In the genomic region with DNA sequence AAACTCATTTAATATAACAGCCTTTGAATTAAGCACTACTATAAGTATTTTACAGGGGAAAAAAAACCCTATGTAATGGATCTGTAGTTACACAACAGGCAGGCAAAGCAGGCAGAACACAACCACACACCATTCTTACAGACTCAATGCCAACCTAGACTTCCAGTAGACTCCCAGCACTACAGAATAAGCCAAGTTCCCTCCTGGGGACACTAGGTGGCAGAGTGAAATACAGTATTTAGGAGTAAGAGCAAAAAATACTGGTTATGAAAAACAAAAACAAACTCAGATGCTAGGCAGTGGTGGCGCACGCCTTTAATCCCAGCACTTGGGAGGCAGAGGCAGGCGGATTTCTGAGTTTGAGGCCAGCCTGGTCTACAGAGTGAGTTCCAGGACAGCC, we compare ENCODE assay signal across 10 mouse cellular contexts. TPM values are rescaled to one million over a fixed set of nuclear protein-coding genes. Genes with fewer than 3 reads are reported as not detected.
DNase-seq lines count a peak whose midpoint lies in the region; ATAC-seq and TF ChIP-seq lines count a peak whose summit lies in the region.
"Had no signal": no experiment of that assay in that cellular context is flagged by ENCODE, and none has a peak within 500 bp of the region (broad histone marks: within the 10 kb centered on the region; RNA-seq: fewer than 3 reads in every experiment).

No protein-coding gene starts in this region.

- peak; percentile 52; the same call in 1 of the 2 replicates for ATAC-seq in forebrain, embryonic 14.5 days
- no peak for ATAC-seq in forebrain, embryonic 12.5 days (ENCODE audit: low FRiP score)
- ATAC-seq in midbrain, embryonic 14.5 days (ENCODE audit: low FRiP score, low TSS enrichment), result no peak
- no peak for ATAC-seq in forebrain, embryonic 11.5 days (replicated peaks; ENCODE audit: low FRiP score)

- WGBS in forebrain, embryonic 14.5 days, result 86% methylated on average over 3 of the region's 3 CpGs
- WGBS in forebrain, embryonic 12.5 days, result 80% methylated on average over 3 of the region's 3 CpGs
- WGBS in midbrain, embryonic 14.5 days, result 86% methylated on average over 3 of the region's 3 CpGs
- 89% methylated on average over 3 of the region's 3 CpGs for WGBS in midbrain, embryonic 10.5 days
- 87% methylated on average over 3 of the region's 3 CpGs for WGBS in forebrain, embryonic 11.5 days

- no peaks in the 10 kb centered on the region for H3K27me3 ChIP-seq in forebrain, embryonic 14.5 days (replicated peaks; ENCODE audit: control insufficient read depth, insufficient read depth, low read length)
- H3K27me3 ChIP-seq in forebrain, embryonic 12.5 days, result no peaks in the 10 kb centered on the region
- H3K27me3 ChIP-seq in midbrain, embryonic 14.5 days (ENCODE audit: control insufficient read depth, insufficient read depth, low read length), result no peaks in the 10 kb centered on the region
- no peaks in the 10 kb centered on the region for H3K27me3 ChIP-seq in midbrain, embryonic 10.5 days (ENCODE audit: low read depth, poor library complexity, severe bottlenecking)
- H3K27me3 ChIP-seq in forebrain, embryonic 11.5 days (ENCODE audit: control insufficient read depth, insufficient read depth, low read length), result no peaks in the 10 kb centered on the region

- no peak overlapping the region for H3K4me3 ChIP-seq in forebrain, embryonic 14.5 days (ENCODE audit: low read depth, low read length)
- H3K4me3 ChIP-seq in forebrain, embryonic 12.5 days (replicated peaks), result no peak overlapping the region
- no peak overlapping the region for H3K4me3 ChIP-seq in midbrain, embryonic 14.5 days (replicated peaks; ENCODE audit: low read depth, low read length)
- no peak overlapping the region for H3K4me3 ChIP-seq in midbrain, embryonic 10.5 days
- H3K4me3 ChIP-seq in forebrain, embryonic 11.5 days (ENCODE audit: low read depth, low read length), result no peak overlapping the region

- H3K4me1 ChIP-seq in forebrain, embryonic 14.5 days (ENCODE audit: control insufficient read depth, insufficient read depth, low read length), result no peaks in the 10 kb centered on the region
- peaks cover 7% of the 10 kb centered on the region; the same call in 1 of the 2 replicates for H3K4me1 ChIP-seq in forebrain, embryonic 12.5 days
- H3K4me1 ChIP-seq in midbrain, embryonic 14.5 days (ENCODE audit: control insufficient read depth, insufficient read depth, low read length), result 0 out of 2 replicates have a peak, but pooled peaks cover 2% of the 10 kb centered on the region
- no peaks in the 10 kb centered on the region for H3K4me1 ChIP-seq in midbrain, embryonic 10.5 days
- no peaks in the 10 kb centered on the region for H3K4me1 ChIP-seq in forebrain, embryonic 11.5 days (replicated peaks; ENCODE audit: control insufficient read depth, insufficient read depth, low read length)

- TF ChIP-seq CTCF in brain, embryonic 14.5 days (IDR thresholded peaks at IDR 0.05; ENCODE audit: borderline replicate concordance, extremely low read depth, insufficient read depth, insufficient read length), result peak; percentile 35; the same call in 1 of the 2 replicates

- H3K36me3 ChIP-seq in forebrain, embryonic 14.5 days (ENCODE audit: control insufficient read depth, insufficient read depth, low read length), result peaks cover 12% of the 10 kb centered on the region; the same call in 1 of the 2 replicates
- H3K36me3 ChIP-seq in forebrain, embryonic 12.5 days (replicated peaks), result peaks cover 8% of the 10 kb centered on the region; the same call in 1 of the 2 replicates
- peaks cover 5% of the 10 kb centered on the region; the same call in 1 of the 2 replicates for H3K36me3 ChIP-seq in midbrain, embryonic 14.5 days (ENCODE audit: control insufficient read depth, insufficient read depth, low read length)
- H3K36me3 ChIP-seq in midbrain, embryonic 10.5 days, result peaks cover 16% of the 10 kb centered on the region
- no peaks in the 10 kb centered on the region for H3K36me3 ChIP-seq in forebrain, embryonic 11.5 days (ENCODE audit: control insufficient read depth, insufficient read depth, low read length)

- no peaks in the 10 kb centered on the region for H3K9me3 ChIP-seq in forebrain, embryonic 14.5 days (replicated peaks; ENCODE audit: control insufficient read depth, low read length)
- H3K9me3 ChIP-seq in forebrain, embryonic 12.5 days, result no peaks in the 10 kb centered on the region
- H3K9me3 ChIP-seq in midbrain, embryonic 14.5 days (ENCODE audit: control insufficient read depth, low read length), result no peaks in the 10 kb centered on the region
- no peaks in the 10 kb centered on the region for H3K9me3 ChIP-seq in midbrain, embryonic 10.5 days (replicated peaks)
- H3K9me3 ChIP-seq in forebrain, embryonic 11.5 days (ENCODE audit: control insufficient read depth, low read length), result no peaks in the 10 kb centered on the region

- no peak overlapping the region for H3K9ac ChIP-seq in forebrain, embryonic 14.5 days (ENCODE audit: low read length)
- H3K9ac ChIP-seq in forebrain, embryonic 12.5 days, result no peak overlapping the region
- H3K9ac ChIP-seq in midbrain, embryonic 14.5 days (replicated peaks; ENCODE audit: low read length), result no peak overlapping the region
- no peak overlapping the region for H3K9ac ChIP-seq in forebrain, embryonic 11.5 days (ENCODE audit: low read length)

- DNase-seq in forebrain, embryonic 14.5 days (ENCODE audit: low spot score), result peak; percentile 60
- DNase-seq in midbrain, embryonic 14.5 days, result peak; percentile 60
- no peak for DNase-seq in midbrain, embryonic 10.5 days (ENCODE audit: low spot score)
- DNase-seq in brain, embryonic 14.5 days (ENCODE audit: low read depth), result peak; percentile 55
- peak; percentile 50 for DNase-seq in heart, postnatal 4 days
- DNase-seq in lung, postnatal 25 days (ENCODE audit: low spot score), result peak; percentile 49
- no peak for DNase-seq in forebrain, embryonic 11.5 days (ENCODE audit: low spot score)

- no peak overlapping the region for H3K4me2 ChIP-seq in forebrain, embryonic 14.5 days (ENCODE audit: low read length)
- H3K4me2 ChIP-seq in forebrain, embryonic 12.5 days, result no peak overlapping the region
- no peak overlapping the region for H3K4me2 ChIP-seq in midbrain, embryonic 14.5 days (ENCODE audit: low read length)
- no peak overlapping the region for H3K4me2 ChIP-seq in forebrain, embryonic 11.5 days (ENCODE audit: low read depth, low read length, severe bottlenecking)

- no peak for TF ChIP-seq POLR2A in brain, embryonic 14.5 days (IDR thresholded peaks at IDR 0.05; ENCODE audit: borderline replicate concordance, extremely low read depth, insufficient read depth, insufficient read length, poor library complexity, severe bottlenecking)

- no peak overlapping the region for H3K27ac ChIP-seq in forebrain, embryonic 14.5 days (ENCODE audit: low read depth, low read length)
- no peak overlapping the region for H3K27ac ChIP-seq in forebrain, embryonic 12.5 days
- H3K27ac ChIP-seq in midbrain, embryonic 14.5 days (replicated peaks; ENCODE audit: low read depth, low read length), result no peak overlapping the region
- H3K27ac ChIP-seq in midbrain, embryonic 10.5 days (replicated peaks), result no peak overlapping the region
- no peak overlapping the region for H3K27ac ChIP-seq in forebrain, embryonic 11.5 days (ENCODE audit: low read depth, low read length)
- H3K27ac ChIP-seq: macrophage had no signal

RNA-seq across cellular contexts. Expression of gene Camsap2, which starts 39.5 kb away (rescaled TPM):
- polyA plus RNA-seq in forebrain, embryonic 14.5 days (2014; fragmentation: Nextera tagmentation; extraction: Ambion mirVana), result 39.5 and 45.8 TPM in 2 replicates
- 33.3 and 33.4 TPM in 2 replicates for polyA plus RNA-seq in forebrain, embryonic 12.5 days (2016; fragmentation: Nextera tagmentation; extraction: Ambion mirVana)
- 52.0 and 63.8 TPM in 2 replicates for polyA plus RNA-seq in midbrain, embryonic 14.5 days (2014; fragmentation: Nextera tagmentation; extraction: Ambion mirVana)
- polyA plus RNA-seq in midbrain, embryonic 10.5 days (2016; fragmentation: Nextera tagmentation; extraction: Ambion mirVana), result 11.1 and 14.4 TPM in 2 replicates
- polyA plus RNA-seq in brain, embryonic 14.5 days (2012; rRNA removed), result 38.1 and 65.6 TPM in 2 replicates
- 10 to 100 TPM; 33.4 to 34.0 TPM for total RNA-seq in heart, postnatal 4 days (2021)
- 28.4 and 29.1 TPM in 2 replicates for polyA plus RNA-seq in forebrain, embryonic 11.5 days (2014; fragmentation: Nextera tagmentation; extraction: Ambion mirVana)

RNA-seq across cellular contexts. Expression of gene Gpr25, which starts 45.8 kb away (rescaled TPM):
- 0.24 TPM in 1 of 2 replicates, not detected in the other for polyA plus RNA-seq in forebrain, embryonic 14.5 days (2014; fragmentation: Nextera tagmentation; extraction: Ambion mirVana)
- not detected in 2 replicates for polyA plus RNA-seq in forebrain, embryonic 12.5 days (2016; fragmentation: Nextera tagmentation; extraction: Ambion mirVana)
- polyA plus RNA-seq in midbrain, embryonic 14.5 days (2014; fragmentation: Nextera tagmentation; extraction: Ambion mirVana), result 1.4 TPM in 1 of 2 replicates, not detected in the other
- polyA plus RNA-seq in midbrain, embryonic 10.5 days (2016; fragmentation: Nextera tagmentation; extraction: Ambion mirVana), result not detected in 2 replicates
- polyA plus RNA-seq in brain, embryonic 14.5 days (2012; rRNA removed), result 2.7 and 3.6 TPM in 2 replicates
- total RNA-seq in heart, postnatal 4 days (2021), result not detected
- polyA plus RNA-seq in forebrain, embryonic 11.5 days (2014; fragmentation: Nextera tagmentation; extraction: Ambion mirVana), result not detected in 2 replicates
- polyA plus RNA-seq: gonadal fat pad, adult 2 months; macrophage had no signal

Comparison
In these comparisons a context has a peak if more than half of its experiments do, and no peak if none do; other contexts are left out.
1. DNase-seq: peak in forebrain, embryonic 14.5 days (single experiment), midbrain, embryonic 14.5 days (single experiment), brain, embryonic 14.5 days (single experiment), heart, postnatal 4 days (single experiment) and lung, postnatal 25 days (single experiment); none in midbrain, embryonic 10.5 days (single experiment) and forebrain, embryonic 11.5 days (single experiment).